Mouse (Mus musculus): ENCODE results near the gene Fxyd6.

GRCm38 (mm10) chr9:45389596-45389995 is 19.6 kb downstream of the Fxyd6 start:
- TF ChIP-seq TAL1 (IDR thresholded peaks at IDR 0.05; ENCODE audit: low read length) (no peak), GATA1 (IDR thresholded peaks at IDR 0.05; ENCODE audit: low read length) (no peak)
